Mouse (Mus musculus) bone marrow, adult 2 months (tissue): ENCODE results near the gene Hnrnpf. TPM values are rescaled to one million over a fixed set of nuclear protein-coding genes. Genes with fewer than 3 reads are reported as not detected.
A peak's percentile ranks its signal among the peaks of the same experiment; 100 is the strongest.

Experiments used
- H3K27ac ChIP-seq: fragments of 200-500 bp; 2 replicates; pipeline ENCODE4 v1.5.1; 2012; ENCODE audit warnings: low read depth, mild to moderate bottlenecking, control low read depth, inconsistent platforms, low read length; ENCODE audit not compliant: control insufficient read depth, poor library complexity, insufficient read depth
- H3K4me1 ChIP-seq: fragments of 200-500 bp; 2 replicates; pipeline ENCODE4 v1.6.1; 2011; ENCODE audit warnings: low read length; ENCODE audit not compliant: control insufficient read depth, insufficient read depth
- H3K4me3 ChIP-seq: fragments of 200-500 bp; replicated peaks from 2 replicates; pipeline ENCODE3; 2011; ENCODE audit warnings: mild to moderate bottlenecking, low read depth, low read length, control low read depth; ENCODE audit not compliant: control insufficient read depth
- CTCF ChIP-seq: fragments of 200-500 bp; IDR thresholded peaks from 2 replicates; pipeline ENCODE4 v1.5.1; 2011; ENCODE audit warnings: low read length, control low read depth; ENCODE audit not compliant: control insufficient read depth, insufficient read depth
- POLR2A ChIP-seq: fragments of 200-500 bp; IDR thresholded peaks from 2 replicates; pipeline ENCODE4 v1.6.1; 2011; ENCODE audit warnings: low read depth, mild to moderate bottlenecking, control low read depth, low read length, borderline replicate concordance; ENCODE audit not compliant: control insufficient read depth
- WGBS: fragments of 180-500 bp; shearing (Covaris S2); methylation state at CpG from one replicate; pipeline ENCODE4 v1.1.7; 2018; 5-methylcytosine and 5-hydroxymethylcytosine counted together
- polyA plus RNA-seq: library from polyadenylated mRNA; stranded (reverse); fragments of >200 nt; gene quantifications from 2 replicates; pipeline ENCODE4 v1.2.4, GENCODE M21; 2011; ENCODE audit warnings: low replicate concordance; ENCODE audit not compliant: missing spikeins, insufficient read depth, insufficient read length

Gene Hnrnpf
- polyA plus RNA-seq, 1 experiment: 242 TPM

- Histone ChIP-seq H3K4me1 (no peaks in the 10 kb centered on the region; the same call in 1 of the 2 replicates), H3K27ac (peak overlapping the region; percentile 90), H3K4me3 (no peak overlapping the region)
- WGBS: 7% methylated on average over 7 of the region's 7 CpGs
- TF ChIP-seq POLR2A (no peak), CTCF (no peak)
Observed at GRCm38 (mm10) chr6:117881997-117882396, 18.1 kb upstream of the Hnrnpf start.

DNA sequence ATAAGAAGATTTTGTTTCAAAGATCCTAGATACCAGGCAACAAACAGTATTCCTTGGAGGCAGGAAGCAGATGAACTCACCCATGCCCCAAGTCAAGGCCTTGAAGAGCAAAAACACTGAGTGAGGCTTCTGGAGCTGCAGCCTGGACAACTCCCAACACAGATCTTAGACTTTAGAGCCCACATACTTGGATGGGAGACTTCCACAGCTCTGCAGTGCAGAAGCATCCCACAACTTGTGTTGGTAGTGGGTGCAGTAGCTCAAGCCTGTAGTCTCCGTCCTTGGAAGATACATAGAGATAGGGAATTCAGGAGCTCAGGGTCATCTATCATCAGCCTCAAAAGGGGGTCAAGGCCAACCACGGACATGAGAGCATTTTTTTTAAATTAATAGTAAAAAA lies 14.2 kb upstream of the Hnrnpf start:
- Histone ChIP-seq H3K4me1 (peaks cover 2% of the 10 kb centered on the region; the same call in 1 of the 2 replicates), H3K27ac (no peak overlapping the region), H3K4me3 (no peak overlapping the region)
- WGBS: 78% methylated on average over 2 of the region's 2 CpGs
- no peak for TF ChIP-seq POLR2A

DNA sequence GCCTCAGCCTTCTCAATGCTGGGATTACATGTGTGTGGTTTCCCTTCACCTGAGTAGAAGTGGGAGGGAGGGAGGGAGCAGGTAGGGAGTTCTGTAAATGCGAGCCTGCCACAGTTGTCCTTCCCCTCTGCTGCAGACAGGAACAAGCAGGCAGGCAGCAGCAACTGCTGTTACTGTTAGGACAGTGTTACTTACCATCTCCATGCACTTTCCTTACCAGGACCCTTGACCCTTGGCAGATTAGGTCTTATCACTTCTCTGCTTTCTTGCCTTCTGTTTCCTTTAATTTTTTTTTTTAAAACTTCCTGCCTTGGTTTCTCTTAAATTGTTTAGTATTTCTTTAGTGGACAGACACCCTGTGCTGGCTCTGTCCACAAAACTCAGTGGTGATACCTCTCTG lies 12.1 kb upstream of the Hnrnpf start:
- 9% methylated on average over 1 of the region's 1 CpGs for WGBS
- peak overlapping the region; percentile 4 for H3K4me3 ChIP-seq
- H3K4me1 ChIP-seq: peaks cover 2% of the 10 kb centered on the region; the same call in 1 of the 2 replicates
- TF ChIP-seq CTCF: no peak
- no peak for TF ChIP-seq POLR2A
- H3K27ac ChIP-seq: peak overlapping the region; percentile 70

DNA sequence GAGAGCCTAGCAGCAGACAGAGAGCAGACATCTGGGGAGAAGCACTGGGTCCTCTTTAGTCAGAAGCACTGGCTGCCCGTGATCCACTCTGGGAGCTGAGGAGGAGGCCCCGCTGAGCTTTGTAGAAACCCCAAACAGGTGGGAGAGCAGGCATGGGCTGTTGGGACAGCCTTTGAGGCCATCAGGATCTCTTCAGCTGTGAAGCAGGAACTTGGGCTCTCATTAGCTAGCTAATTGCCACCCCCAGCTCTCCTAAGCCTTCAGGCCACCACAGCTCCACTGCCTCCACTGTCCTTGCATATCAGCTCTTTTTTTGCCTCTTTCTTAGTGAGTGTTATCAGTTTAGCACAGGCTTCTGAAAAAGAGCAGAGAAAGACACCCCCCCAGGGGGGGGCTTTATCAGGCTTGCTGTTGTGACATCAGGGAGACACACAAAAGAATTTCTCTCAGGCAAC lies 11.5 kb upstream of the Hnrnpf start:
- 55% methylated on average over 2 of the region's 2 CpGs for WGBS
- TF ChIP-seq CTCF (no peak), POLR2A (no peak)
- Histone ChIP-seq H3K27ac (peak overlapping the region; percentile 70), H3K4me3 (no peak overlapping the region), H3K4me1 (peaks cover 2% of the 10 kb centered on the region; the same call in 1 of the 2 replicates)

GRCm38 (mm10) chr6:117890257-117890656 lies 9.9 kb upstream of the Hnrnpf start:
- 31% methylated on average over 6 of the region's 6 CpGs for WGBS
- Histone ChIP-seq H3K4me1 (peaks cover 2% of the 10 kb centered on the region; the same call in 1 of the 2 replicates), H3K27ac (peak overlapping the region; percentile 29; the same call in 1 of the 2 replicates), H3K4me3 (no peak overlapping the region)
- TF ChIP-seq POLR2A (no peak), CTCF (no peak)

DNA sequence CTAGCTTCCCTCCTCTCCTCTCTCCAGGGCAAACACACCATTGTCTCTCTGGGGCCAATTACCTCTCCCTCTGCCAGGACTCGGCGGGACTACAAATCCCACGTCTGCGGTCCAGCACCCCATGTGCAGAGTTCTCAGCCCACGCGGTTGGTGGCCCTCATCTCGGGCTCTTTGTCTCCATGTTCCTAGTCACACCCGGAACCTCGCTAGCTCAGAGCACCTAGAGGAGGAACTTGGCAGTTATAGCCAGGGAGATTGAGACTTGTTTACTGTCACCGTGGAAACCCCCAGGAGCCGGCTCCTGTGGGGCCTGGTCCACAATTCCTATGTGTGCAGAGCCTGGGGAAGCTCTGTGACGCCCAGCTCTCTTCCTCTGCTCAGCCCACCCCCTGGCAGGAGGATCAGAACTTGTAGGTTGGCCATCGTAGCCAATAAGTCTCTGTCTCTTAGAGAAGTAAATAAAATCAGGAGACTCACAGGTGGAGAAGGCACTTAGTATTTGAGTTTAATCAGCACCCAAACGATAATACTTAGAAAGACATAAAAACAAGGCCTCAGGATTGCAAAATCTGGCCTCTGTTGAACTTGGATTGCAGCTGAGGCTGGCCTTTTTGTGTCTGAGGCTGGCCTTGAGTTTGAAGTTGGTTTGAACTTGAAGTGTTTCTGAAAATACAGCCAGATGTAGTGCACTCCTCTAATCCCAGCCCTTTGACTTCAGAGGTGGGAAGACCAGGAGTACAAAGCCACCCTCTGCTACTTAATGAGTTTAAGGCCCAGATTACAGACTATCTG lies 8.6 kb upstream of the Hnrnpf start:
- H3K4me1 ChIP-seq: peaks cover 2% of the 10 kb centered on the region; the same call in 1 of the 2 replicates
- H3K4me3 ChIP-seq: peak overlapping the region; percentile 66
- WGBS: 12% methylated on average over 14 of the region's 14 CpGs
- TF ChIP-seq POLR2A: peak; percentile 19; the same call in 1 of the 2 replicates
- peak; percentile 12; the same call in 1 of the 2 replicates for TF ChIP-seq CTCF
- H3K27ac ChIP-seq: peak overlapping the region; percentile 72

DNA sequence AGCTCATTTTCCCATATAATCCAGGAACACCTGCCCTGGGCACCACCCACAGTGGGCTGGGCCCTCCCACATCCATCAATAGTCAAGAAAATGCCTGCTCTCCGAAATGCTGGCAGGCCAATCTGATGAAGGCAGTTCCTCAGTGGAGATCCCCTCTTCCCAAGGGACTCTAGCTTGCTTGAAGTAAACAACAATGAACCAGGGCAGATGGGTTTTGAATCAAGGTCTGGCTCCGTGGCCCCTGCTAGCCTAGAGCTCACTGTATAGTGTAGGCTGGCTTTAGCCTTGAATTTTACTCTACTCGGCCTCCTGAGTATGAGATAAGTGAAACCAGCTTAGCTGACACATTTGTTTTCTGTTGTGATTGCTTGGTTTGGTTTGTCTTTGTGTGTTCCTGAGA lies 7.7 kb upstream of the Hnrnpf start:
- no peak for TF ChIP-seq POLR2A
- no peak for TF ChIP-seq CTCF

DNA sequence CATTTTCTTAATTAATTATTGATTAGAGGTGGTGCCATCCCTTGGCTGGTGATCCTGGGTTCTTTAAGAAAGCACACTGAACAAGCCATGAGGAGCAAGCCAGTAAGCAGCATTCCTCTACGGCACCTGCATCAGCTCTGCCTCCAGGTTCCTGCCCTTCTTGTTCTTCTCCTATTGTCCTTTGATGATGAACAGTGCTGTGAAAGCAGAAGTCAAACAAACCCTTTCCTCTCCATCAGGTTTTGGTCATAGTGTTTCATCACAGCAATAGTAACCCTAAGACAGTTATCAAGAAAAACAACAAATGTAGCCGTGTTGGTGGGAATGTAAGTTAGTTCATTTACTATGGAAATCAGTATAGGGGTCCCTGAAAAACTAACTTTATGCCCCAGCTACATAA lies 6.7 kb upstream of the Hnrnpf start:
- Histone ChIP-seq H3K4me3 (no peak overlapping the region), H3K4me1 (peaks cover 2% of the 10 kb centered on the region; the same call in 1 of the 2 replicates), H3K27ac (no peak overlapping the region)
- TF ChIP-seq CTCF: no peak
- no peak for TF ChIP-seq POLR2A
- WGBS: 52% methylated on average over 2 of the region's 2 CpGs

More for the DNA sequence above, 7.7 kb upstream of the Hnrnpf start:
- H3K4me3 ChIP-seq: no peak overlapping the region
- no peak overlapping the region for H3K27ac ChIP-seq
- H3K4me1 ChIP-seq: peaks cover 2% of the 10 kb centered on the region; the same call in 1 of the 2 replicates
- WGBS: 83% methylated on average over 3 of the region's 3 CpGs
